8 mouse cellular contexts compared by ENCODE assay signal in genomic region chr4:133217641-133218040, GRCm38 (mm10). TPM values are rescaled to one million over a fixed set of nuclear protein-coding genes. Genes with fewer than 3 reads are reported as not detected.
A peak's percentile ranks its signal among the peaks of the same experiment; 100 is the strongest.
DNase-seq lines count a peak whose midpoint lies in the region; ATAC-seq and TF ChIP-seq lines count a peak whose summit lies in the region.

No protein-coding gene starts in this region.

- H3K4me3 ChIP-seq in gastrocnemius, adult 2 months, result no peak overlapping the region
- H3K4me3 ChIP-seq in hindbrain, postnatal 0 days (ENCODE audit: low read length), result no peak overlapping the region

- no peak overlapping the region for H3K4me2 ChIP-seq in hindbrain, postnatal 0 days (ENCODE audit: low read depth, low read length)

- H3K27me3 ChIP-seq in hindbrain, postnatal 0 days (ENCODE audit: insufficient read depth, low read length), result no peaks in the 10 kb centered on the region; the same call in 1 of the 2 replicates

- no peaks in the 10 kb centered on the region for H3K9me3 ChIP-seq in hindbrain, postnatal 0 days (ENCODE audit: low read length)

- no peaks in the 10 kb centered on the region for H3K36me3 ChIP-seq in hindbrain, postnatal 0 days (ENCODE audit: insufficient read depth, low read length)

- H3K27ac ChIP-seq in gastrocnemius, adult 2 months, result no peak overlapping the region
- H3K27ac ChIP-seq in hindbrain, postnatal 0 days, result no peak overlapping the region

- TF ChIP-seq CTCF in gastrocnemius, adult 2 months (IDR thresholded peaks at IDR 0.05), result peak; percentile 96; the same call in 1 of the 2 replicates
- TF ChIP-seq CTCF in hindbrain, postnatal 0 days (IDR thresholded peaks at IDR 0.05; ENCODE audit: low read depth), result peak; percentile 97

- DNase-seq in gastrocnemius, adult 2 months, result peak; percentile 70
- DNase-seq in gastrocnemius, postnatal 25 days, result no peak
- DNase-seq in right cerebral cortex, postnatal 14 days, result peak; percentile 72
- no peak for DNase-seq in right cerebral cortex, postnatal 36 days (ENCODE audit: low spot score in 2 of 2)
- peak; percentile 74 to 84 for DNase-seq in cerebellum, postnatal 25 days
- peak; percentile 84 for DNase-seq in hindbrain, postnatal 0 days (ENCODE audit: low spot score)
- DNase-seq in testis, postnatal 10 days (ENCODE audit: low spot score), result peak; percentile 82

- no peak overlapping the region for H3K9ac ChIP-seq in hindbrain, postnatal 0 days (replicated peaks; ENCODE audit: low read length)

- no peaks in the 10 kb centered on the region for H3K4me1 ChIP-seq in hindbrain, postnatal 0 days (ENCODE audit: insufficient read depth, low read length)

- ATAC-seq in hindbrain, postnatal 0 days, result no peak
- peak; percentile 59 for ATAC-seq in megakaryocyte progenitor cell, adult 5-6 weeks (replicated peaks; ENCODE audit: poor library complexity)

- WGBS in hindbrain, postnatal 0 days, result 3% methylated on average over 5 of the region's 5 CpGs

- intact Hi-C loops in gastrocnemius, adult 2 months (cut with DNase I), result loop anchor here (2.0 kb wide), 1 partner anchor 79 kb away; no protein-coding TSS in a partner anchor

RNA-seq across cellular contexts. Expression of gene Gpr3, which starts 5.3 kb away (rescaled TPM):
- total RNA-seq in gastrocnemius, adult 2 months (2021), result not detected
- total RNA-seq in gastrocnemius, postnatal 25 days (2021), result not detected
- total RNA-seq in hindbrain, postnatal 0 days (2014; rRNA removed), result 7.0 and 7.3 TPM in 2 replicates
- 4.5 and 5.5 TPM in 2 replicates for polyA plus RNA-seq in hindbrain, postnatal 0 days (2015; fragmentation: Nextera tagmentation; extraction: Ambion mirVana)
- not detected in 2 replicates for total RNA-seq in megakaryocyte progenitor cell, adult 5-6 weeks (2015)
- 0.08 TPM in 1 of 2 replicates, not detected in the other for total RNA-seq in megakaryocyte progenitor cell, adult 5-6 weeks (2017)

RNA-seq across cellular contexts. Expression of gene Cd164l2, which starts 5.7 kb away (rescaled TPM):
- under 1 TPM in 1 of 2 experiments, not detected in 1; 0.26 TPM for total RNA-seq in gastrocnemius, adult 2 months (2021)
- not detected for total RNA-seq in gastrocnemius, postnatal 25 days (2021)
- total RNA-seq in hindbrain, postnatal 0 days (2014; rRNA removed), result 6.2 and 6.9 TPM in 2 replicates
- 9.6 and 11.9 TPM in 2 replicates for polyA plus RNA-seq in hindbrain, postnatal 0 days (2015; fragmentation: Nextera tagmentation; extraction: Ambion mirVana)
- total RNA-seq in megakaryocyte progenitor cell, adult 5-6 weeks (2015), result not detected in 2 replicates
- total RNA-seq in megakaryocyte progenitor cell, adult 5-6 weeks (2017), result not detected in 2 replicates

RNA-seq across cellular contexts. Expression of gene Map3k6, which starts 23.0 kb away (rescaled TPM):
- 10 to 100 TPM; 10.5 to 15.0 TPM for total RNA-seq in gastrocnemius, adult 2 months (2021)
- total RNA-seq in gastrocnemius, postnatal 25 days (2021), result 10 to 100 TPM in 1 of 2 experiments, 1 to 10 TPM in 1; 5.8 to 12.5 TPM
- 7.2 and 11.7 TPM in 2 replicates for total RNA-seq in hindbrain, postnatal 0 days (2014; rRNA removed)
- 4.7 and 5.8 TPM in 2 replicates for polyA plus RNA-seq in hindbrain, postnatal 0 days (2015; fragmentation: Nextera tagmentation; extraction: Ambion mirVana)
- total RNA-seq in megakaryocyte progenitor cell, adult 5-6 weeks (2015), result 3.6 and 4.6 TPM in 2 replicates
- 0.87 and 6.1 TPM in 2 replicates for total RNA-seq in megakaryocyte progenitor cell, adult 5-6 weeks (2017)

RNA-seq across cellular contexts. Expression of gene Sytl1, which starts 45.3 kb away (rescaled TPM):
- total RNA-seq in gastrocnemius, adult 2 months (2021), result not detected
- under 1 TPM; 0.29 to 0.36 TPM for total RNA-seq in gastrocnemius, postnatal 25 days (2021)
- 1.4 TPM in 1 of 2 replicates, not detected in the other for total RNA-seq in hindbrain, postnatal 0 days (2014; rRNA removed)
- 0.18 and 0.40 TPM in 2 replicates for polyA plus RNA-seq in hindbrain, postnatal 0 days (2015; fragmentation: Nextera tagmentation; extraction: Ambion mirVana)
- total RNA-seq in megakaryocyte progenitor cell, adult 5-6 weeks (2015), result 1.9 and 2.0 TPM in 2 replicates
- total RNA-seq in megakaryocyte progenitor cell, adult 5-6 weeks (2017), result 3.9 and 5.2 TPM in 2 replicates

RNA-seq across cellular contexts. Expression of gene Tmem222, which starts 60.0 kb away (rescaled TPM):
- 10 to 100 TPM; 21.6 to 25.7 TPM for total RNA-seq in gastrocnemius, adult 2 months (2021)
- 10 to 100 TPM; 20.8 to 23.5 TPM for total RNA-seq in gastrocnemius, postnatal 25 days (2021)
- total RNA-seq in hindbrain, postnatal 0 days (2014; rRNA removed), result 120 and 138 TPM in 2 replicates
- 127 and 136 TPM in 2 replicates for polyA plus RNA-seq in hindbrain, postnatal 0 days (2015; fragmentation: Nextera tagmentation; extraction: Ambion mirVana)
- 43.2 and 50.8 TPM in 2 replicates for total RNA-seq in megakaryocyte progenitor cell, adult 5-6 weeks (2015)
- 17.4 TPM in 2 replicates for total RNA-seq in megakaryocyte progenitor cell, adult 5-6 weeks (2017)

Comparison
In these comparisons a context has a peak if more than half of its experiments do, and no peak if none do; other contexts are left out.
1. DNase-seq: peak in gastrocnemius, adult 2 months (single experiment), right cerebral cortex, postnatal 14 days (single experiment), cerebellum, postnatal 25 days (2 of 2), hindbrain, postnatal 0 days (single experiment) and testis, postnatal 10 days (single experiment); none in gastrocnemius, postnatal 25 days (single experiment) and right cerebral cortex, postnatal 36 days (0 of 2).